Mouse (Mus musculus) hindbrain, postnatal 0 days (tissue): Measurements from ENCODE around the gene Tuba1b. TPM values are rescaled to one million over a fixed set of nuclear protein-coding genes. Genes with fewer than 3 reads are reported as not detected.
"Not testable (repeated sequence)": the region's sequence is repeated elsewhere in the genome, so short reads cannot be mapped to it uniquely, and the experiment has no call there.

ENCODE experiments used
- ATAC-seq: fragments of 200-750 bp; cut with Nextera tagmentation; 2 replicates; pipeline ENCODE4 v1.8.0; 2017; ENCODE audit warnings: mild to moderate bottlenecking, moderate TSS enrichment, moderate library complexity
- DNase-seq: peaks from one replicate; pipeline ENCODE4 v3.0.0-alpha.2; 2015; ENCODE audit warnings: low spot score
- H3K27ac ChIP-seq: fragments of 300-500 bp; sonication (generic); 2 replicates; pipeline ENCODE4 v1.5.1; 2014; ENCODE audit warnings: mild to moderate bottlenecking
- H3K27me3 ChIP-seq: fragments of 300-500 bp; sonication (generic); 2 replicates; pipeline ENCODE4 v1.6.1; 2014; ENCODE audit warnings: low read length, mixed read lengths; ENCODE audit not compliant: insufficient read depth
- H3K36me3 ChIP-seq: fragments of 300-500 bp; sonication (generic); 2 replicates; pipeline ENCODE4 v1.6.1; 2014; ENCODE audit warnings: low read length, mixed read lengths; ENCODE audit not compliant: insufficient read depth
- H3K4me1 ChIP-seq: fragments of 300-500 bp; sonication (generic); 2 replicates; pipeline ENCODE4 v1.6.1; 2014; ENCODE audit warnings: antibody characterized with exemption, low read length, mixed read lengths; ENCODE audit not compliant: insufficient read depth
- H3K4me2 ChIP-seq: fragments of 300-500 bp; sonication (generic); 2 replicates; pipeline ENCODE4 v1.6.1; 2014; ENCODE audit warnings: low read depth, mild to moderate bottlenecking, low read length, moderate library complexity, mixed read lengths
- H3K4me3 ChIP-seq: fragments of 300-500 bp; sonication (generic); 2 replicates; pipeline ENCODE4 v1.5.1; 2014; ENCODE audit warnings: low read length
- H3K9ac ChIP-seq: fragments of 300-500 bp; sonication (generic); replicated peaks from 2 replicates; pipeline ENCODE4 v1.6.1; 2014; ENCODE audit warnings: mild to moderate bottlenecking, low read length, moderate library complexity, mixed read lengths
- H3K9me3 ChIP-seq: fragments of 300-500 bp; sonication (generic); 2 replicates; pipeline ENCODE4 v1.6.1; 2016; ENCODE audit warnings: low read length, mixed read lengths
- CTCF ChIP-seq: IDR thresholded peaks from 2 replicates; pipeline ENCODE4 v1.5.1; 2016; ENCODE audit warnings: antibody characterized with exemption, control low read depth, low read depth
- WGBS: fragments of 180-500 bp; shearing (Covaris S2); extraction: QIAGEN DNeasy Blood & Tissue Kit; methylation state at CpG from one replicate; pipeline ENCODE4 v1.1.7; 2014; 5-methylcytosine and 5-hydroxymethylcytosine counted together
- polyA plus RNA-seq: library from polyadenylated mRNA; unstranded; fragments of >200 nt; fragmentation: Nextera tagmentation; extraction: Ambion mirVana; gene quantifications from 2 replicates; pipeline ENCODE4 v1.2.1, GENCODE M21; 2015
- total RNA-seq: library from RNA; depleted of rRNA; stranded (reverse); fragments of >200 nt; gene quantifications from 2 replicates; pipeline ENCODE4 v1.2.3, GENCODE M21; 2014

The Tuba1b gene
- total and polyA plus RNA-seq, 2 experiments from 2014 or later, result 1,711 to 3,813 TPM

- Histone ChIP-seq H3K27ac (peak overlapping the region; percentile 45), H3K27me3 (no peaks in the 10 kb centered on the region), H3K4me3 (no peak overlapping the region), H3K9ac (no peak overlapping the region), H3K36me3 (no peaks in the 10 kb centered on the region), H3K4me1 (no peaks in the 10 kb centered on the region), H3K4me2 (no peak overlapping the region), H3K9me3 (no peaks in the 10 kb centered on the region)
- ATAC-seq (no peak), DNase-seq (peak; percentile 58)
- no peak for TF ChIP-seq CTCF
- 44% methylated on average over 10 of the region's 10 CpGs for WGBS
These were observed 6.5 kb upstream of the Tuba1b start for GRCm38 (mm10) chr15:98940816-98941215.

- WGBS, result 0% methylated on average over 35 of the region's 35 CpGs
- Histone ChIP-seq H3K27ac (peak overlapping the region; percentile 98), H3K4me1 (peaks cover 9% of the 10 kb centered on the region), H3K4me2 (peak overlapping the region; percentile 89), H3K9me3 (no peaks in the 10 kb centered on the region), H3K9ac (peak overlapping the region; percentile 79), H3K4me3 (peak overlapping the region; percentile 66), H3K27me3 (no peaks in the 10 kb centered on the region), H3K36me3 (peaks cover 10% of the 10 kb centered on the region; the same call in 1 of the 2 replicates)
- DNase-seq (peak; percentile 99), ATAC-seq (peak; percentile 87)
- TF ChIP-seq CTCF, result no peak
These were observed 540 bp downstream of the Tuba1b start for GRCm38 (mm10) chr15:98933833-98934216.

DNA sequence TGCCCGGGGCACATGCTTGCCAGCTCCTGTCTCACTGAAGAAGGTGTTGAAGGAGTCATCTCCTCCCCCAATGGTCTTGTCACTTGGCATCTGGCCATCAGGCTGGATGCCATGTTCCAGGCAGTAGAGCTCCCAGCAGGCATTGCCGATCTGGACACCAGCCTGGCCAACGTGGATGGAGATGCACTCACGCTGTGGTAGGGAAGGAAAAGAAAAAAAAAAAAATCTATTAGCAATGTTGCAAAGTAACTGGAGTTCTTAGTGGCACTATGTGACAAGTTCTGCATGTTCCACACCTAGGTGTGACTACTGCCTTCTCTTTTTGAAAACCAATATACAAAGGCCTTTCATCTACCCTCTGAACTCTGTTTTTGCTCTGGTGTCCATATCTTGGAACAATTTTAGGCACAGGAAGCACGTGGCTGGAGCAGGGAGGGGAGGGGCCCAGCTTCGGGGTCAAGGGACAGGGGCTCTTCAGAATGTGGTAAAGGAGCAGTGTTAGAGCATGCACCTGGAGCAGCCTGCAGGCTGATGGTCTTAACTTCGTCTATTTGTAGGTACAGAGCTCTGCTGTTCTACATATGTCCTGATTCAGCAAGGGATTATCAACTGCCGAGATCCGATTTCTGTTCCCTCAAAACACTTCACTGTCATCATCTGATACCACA is 1.2 kb downstream of the Tuba1b start:
- not testable (repeated sequence) for H3K36me3 ChIP-seq, H3K9me3 ChIP-seq, ATAC-seq, H3K4me1 ChIP-seq, H3K27me3 ChIP-seq
- peak overlapping the region; percentile 66 for H3K4me3 ChIP-seq
- peak overlapping the region; percentile 98 for H3K27ac ChIP-seq
- peak overlapping the region; percentile 79 for H3K9ac ChIP-seq
- DNase-seq, result peak; percentile 47
- H3K4me2 ChIP-seq, result peak overlapping the region; percentile 89
- under 1% methylated on average over 8 of the region's 9 CpGs for WGBS

DNA sequence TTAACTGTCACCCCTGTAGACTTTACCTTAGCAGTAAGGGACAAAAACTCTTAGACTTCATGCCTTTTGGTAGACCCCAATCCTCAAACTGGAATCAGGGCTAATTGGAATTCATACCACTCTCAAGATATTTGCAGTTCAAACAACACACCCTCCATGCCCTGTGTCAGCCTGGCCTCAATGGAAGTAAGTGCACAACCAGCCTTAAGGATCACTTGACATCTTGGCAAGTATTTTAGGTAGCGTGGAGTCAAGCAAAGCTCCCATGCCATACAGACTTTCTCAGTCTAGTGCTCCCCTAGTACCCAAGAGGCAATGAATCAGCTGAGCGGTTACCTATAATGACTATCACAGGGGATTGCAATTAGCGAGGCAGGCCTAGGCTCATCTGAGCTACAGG is 3.4 kb downstream of the Tuba1b start:
- no peak overlapping the region for H3K9ac ChIP-seq
- H3K36me3 ChIP-seq, result peaks cover 10% of the 10 kb centered on the region; the same call in 1 of the 2 replicates
- peak overlapping the region; percentile 21; the same call in 1 of the 2 replicates for H3K4me2 ChIP-seq
- no peaks in the 10 kb centered on the region for H3K9me3 ChIP-seq
- 65% methylated on average over 3 of the region's 3 CpGs for WGBS
- DNase-seq (no peak), ATAC-seq (no peak)
- peaks cover 9% of the 10 kb centered on the region for H3K4me1 ChIP-seq
- TF ChIP-seq CTCF, result no peak
- no peaks in the 10 kb centered on the region for H3K27me3 ChIP-seq
- H3K4me3 ChIP-seq, result no peak overlapping the region
- no peak overlapping the region for H3K27ac ChIP-seq

GRCm38 (mm10) chr15:98930017-98930734 is 4.2 kb downstream of the Tuba1b start:
- ATAC-seq, result no peak
- Histone ChIP-seq H3K4me1 (peaks cover 9% of the 10 kb centered on the region), H3K4me3 (no peak overlapping the region), H3K27me3 (no peaks in the 10 kb centered on the region), H3K36me3 (peaks cover 10% of the 10 kb centered on the region; the same call in 1 of the 2 replicates), H3K4me2 (no peak overlapping the region), H3K9me3 (no peaks in the 10 kb centered on the region), H3K9ac (no peak overlapping the region), H3K27ac (no peak overlapping the region)
- WGBS, result 52% methylated on average over 8 of the region's 8 CpGs
- no peak for TF ChIP-seq CTCF
- DNase-seq, result no peak

- Histone ChIP-seq H3K4me2 (no peak overlapping the region), H3K36me3 (peaks cover 10% of the 10 kb centered on the region; the same call in 1 of the 2 replicates), H3K4me3 (no peak overlapping the region), H3K27ac (no peak overlapping the region; the same call in 1 of the 2 replicates), H3K4me1 (peaks cover 9% of the 10 kb centered on the region), H3K9ac (no peak overlapping the region), H3K9me3 (no peaks in the 10 kb centered on the region), H3K27me3 (no peaks in the 10 kb centered on the region)
- ATAC-seq, result peak; percentile 81
- WGBS, result 13% methylated on average over 13 of the region's 13 CpGs
- DNase-seq, result peak; percentile 90
- TF ChIP-seq CTCF, result peak; percentile 84
These were observed 5.6 kb downstream of the Tuba1b start for GRCm38 (mm10) chr15:98928598-98929240.
